Mouse (Mus musculus): Measurements from ENCODE around the gene Fndc9. TPM values are rescaled to one million over a fixed set of nuclear protein-coding genes. Genes with fewer than 3 reads are reported as not detected.

The Fndc9 gene
- polyA plus RNA-seq, 1 experiment from 2014 or later = 0.65 TPM

- Histone ChIP-seq H3K4me1 (replicated peaks; ENCODE audit: control insufficient read depth, insufficient read depth, low read length) (no peaks in the 10 kb centered on the region; the same call in 1 of the 2 replicates), H3K36me3 (ENCODE audit: control insufficient read depth, insufficient read depth, low read length) (peaks cover 5% of the 10 kb centered on the region; the same call in 1 of the 2 replicates), H3K4me2 (ENCODE audit: low read depth, low read length, severe bottlenecking) (no peak overlapping the region), H3K27ac (ENCODE audit: low read depth, low read length) (no peak overlapping the region), H3K9me3 (ENCODE audit: control insufficient read depth, low read length) (no peaks in the 10 kb centered on the region), H3K9ac (ENCODE audit: low read length) (no peak overlapping the region), H3K4me3 (ENCODE audit: low read depth, low read length) (no peak overlapping the region), H3K27me3 (ENCODE audit: control insufficient read depth, insufficient read depth, low read length) (no peaks in the 10 kb centered on the region)
- WGBS = 80% methylated on average over 6 of the region's 6 CpGs
- DNase-seq (ENCODE audit: low spot score) = no peak
- no peak for ATAC-seq (replicated peaks; ENCODE audit: low FRiP score)
Observed at GRCm38 (mm10) chr11:46286803-46287202, 51.5 kb downstream of the Fndc9 start.

GRCm38 (mm10) chr11:46288091-46288490 is 52.8 kb downstream of the Fndc9 start:
- DNase-seq (ENCODE audit: low spot score) (no peak), ATAC-seq (replicated peaks; ENCODE audit: low FRiP score) (no peak)
- 85% methylated on average over 5 of the region's 5 CpGs for WGBS
- Histone ChIP-seq H3K4me1 (replicated peaks; ENCODE audit: control insufficient read depth, insufficient read depth, low read length) (no peaks in the 10 kb centered on the region; the same call in 1 of the 2 replicates), H3K36me3 (ENCODE audit: control insufficient read depth, insufficient read depth, low read length) (peaks cover 5% of the 10 kb centered on the region; the same call in 1 of the 2 replicates), H3K4me2 (ENCODE audit: low read depth, low read length, severe bottlenecking) (no peak overlapping the region), H3K4me3 (ENCODE audit: low read depth, low read length) (no peak overlapping the region), H3K27me3 (ENCODE audit: control insufficient read depth, insufficient read depth, low read length) (no peaks in the 10 kb centered on the region), H3K27ac (ENCODE audit: low read depth, low read length) (no peak overlapping the region), H3K9me3 (ENCODE audit: control insufficient read depth, low read length) (no peaks in the 10 kb centered on the region), H3K9ac (ENCODE audit: low read length) (no peak overlapping the region)

GRCm38 (mm10) chr11:46289022-46289421 is 53.7 kb downstream of the Fndc9 start:
- no peak overlapping the region for H3K4me2 ChIP-seq (ENCODE audit: low read depth, low read length, severe bottlenecking)
- 66% methylated on average over 4 of the region's 4 CpGs for WGBS
- H3K36me3 ChIP-seq (ENCODE audit: control insufficient read depth, insufficient read depth, low read length) = peaks cover 5% of the 10 kb centered on the region; the same call in 1 of the 2 replicates
- H3K9ac ChIP-seq (ENCODE audit: low read length) = no peak overlapping the region
- no peak for ATAC-seq (replicated peaks; ENCODE audit: low FRiP score)
- H3K9me3 ChIP-seq (ENCODE audit: control insufficient read depth, low read length) = no peaks in the 10 kb centered on the region
- no peak for DNase-seq (ENCODE audit: low spot score)
- H3K27ac ChIP-seq (ENCODE audit: low read depth, low read length) = no peak overlapping the region
- H3K27me3 ChIP-seq (ENCODE audit: control insufficient read depth, insufficient read depth, low read length) = no peaks in the 10 kb centered on the region
- no peaks in the 10 kb centered on the region; the same call in 1 of the 2 replicates for H3K4me1 ChIP-seq (replicated peaks; ENCODE audit: control insufficient read depth, insufficient read depth, low read length)
- no peak overlapping the region for H3K4me3 ChIP-seq (ENCODE audit: low read depth, low read length)

Other genes starting within 250 kb of the Fndc9 start
- 1.9 and 3.4 TPM in 2 replicates for gene Gm12166, start 183.2 kb upstream of the Fndc9 start, polyA plus RNA-seq (2014; fragmentation: Nextera tagmentation; extraction: Ambion mirVana)
- gene Adam19, start 179.5 kb upstream of the Fndc9 start, polyA plus RNA-seq (2014; fragmentation: Nextera tagmentation; extraction: Ambion mirVana) = 7.9 and 8.3 TPM in 2 replicates
- gene Nipal4, start 69.0 kb upstream of the Fndc9 start, polyA plus RNA-seq (2014; fragmentation: Nextera tagmentation; extraction: Ambion mirVana) = 1.4 and 1.6 TPM in 2 replicates
- gene Cyfip2, start 77.3 kb downstream of the Fndc9 start, polyA plus RNA-seq (2014; fragmentation: Nextera tagmentation; extraction: Ambion mirVana) = 49.9 and 50.9 TPM in 2 replicates
- gene Itk, start 154.0 kb downstream of the Fndc9 start, polyA plus RNA-seq (2014; fragmentation: Nextera tagmentation; extraction: Ambion mirVana) = 0.09 TPM in 1 of 2 replicates, not detected in the other
- not detected in 2 replicates for gene Fam71b, start 161.0 kb downstream of the Fndc9 start, polyA plus RNA-seq (2014; fragmentation: Nextera tagmentation; extraction: Ambion mirVana)
- gene Med7, start 201.4 kb downstream of the Fndc9 start, polyA plus RNA-seq (2014; fragmentation: Nextera tagmentation; extraction: Ambion mirVana) = 99.3 and 112 TPM in 2 replicates
- 0.13 and 0.19 TPM in 2 replicates for gene Havcr2, start 219.4 kb downstream of the Fndc9 start, polyA plus RNA-seq (2014; fragmentation: Nextera tagmentation; extraction: Ambion mirVana)

All from forebrain, embryonic 11.5 days (tissue).